Mouse (Mus musculus) midbrain, postnatal 0 days (tissue): ENCODE results near the gene Smg5. TPM values are rescaled to one million over a fixed set of nuclear protein-coding genes. Genes with fewer than 3 reads are reported as not detected.
"Not testable (repeated sequence)": the region's sequence is repeated elsewhere in the genome, so short reads cannot be mapped to it uniquely, and the experiment has no call there.

Experiments used
- ATAC-seq: fragments of 200-750 bp; cut with Nextera tagmentation; 2 replicates; pipeline ENCODE4 v1.8.0; 2017; ENCODE audit warnings: moderate number of reproducible peaks, mild to moderate bottlenecking, moderate TSS enrichment, moderate library complexity; ENCODE audit not compliant: low FRiP score
- DNase-seq: peaks from one replicate; pipeline ENCODE4 v3.0.0-alpha.2; 2015; ENCODE audit warnings: low spot score
- H3K27ac ChIP-seq: fragments of 300-500 bp; sonication (generic); 2 replicates; pipeline ENCODE4 v1.5.1; 2014; ENCODE audit warnings: low read depth, mild to moderate bottlenecking, low read length, mixed read lengths
- H3K27me3 ChIP-seq: fragments of 300-500 bp; sonication (generic); 2 replicates; pipeline ENCODE4 v1.6.1; 2014; ENCODE audit warnings: low read length, control low read depth, mixed read lengths; ENCODE audit not compliant: insufficient read depth
- H3K36me3 ChIP-seq: fragments of 300-500 bp; sonication (generic); 2 replicates; pipeline ENCODE4 v1.6.1; 2014; ENCODE audit warnings: low read length, control low read depth, mixed read lengths; ENCODE audit not compliant: insufficient read depth
- H3K4me1 ChIP-seq: fragments of 300-500 bp; sonication (generic); 2 replicates; pipeline ENCODE4 v1.6.1; 2014; ENCODE audit warnings: mild to moderate bottlenecking, control low read depth, antibody characterized with exemption, low read length, mixed read lengths; ENCODE audit not compliant: insufficient read depth
- H3K4me2 ChIP-seq: fragments of 300-500 bp; sonication (generic); 2 replicates; pipeline ENCODE4 v1.6.1; 2014; ENCODE audit warnings: low read depth, mild to moderate bottlenecking, low read length, mixed read lengths; ENCODE audit not compliant: poor library complexity, severe bottlenecking
- H3K4me3 ChIP-seq: fragments of 300-500 bp; sonication (generic); 2 replicates; pipeline ENCODE4 v1.5.1; 2014; ENCODE audit warnings: low read depth, mild to moderate bottlenecking, low read length, moderate library complexity
- H3K9ac ChIP-seq: fragments of 300-500 bp; sonication (generic); replicated peaks from 2 replicates; pipeline ENCODE4 v1.6.1; 2014; ENCODE audit warnings: mild to moderate bottlenecking, low read length, moderate library complexity, mixed read lengths; ENCODE audit not compliant: poor library complexity, severe bottlenecking
- H3K9me3 ChIP-seq: fragments of 300-500 bp; sonication (generic); 2 replicates; pipeline ENCODE4 v1.6.1; 2016; ENCODE audit warnings: low read length, control low read depth
- CTCF ChIP-seq: IDR thresholded peaks from 2 replicates; pipeline ENCODE4 v1.5.1; 2016; ENCODE audit warnings: antibody characterized with exemption, mild to moderate bottlenecking
- WGBS: fragments of 180-500 bp; shearing (Covaris S2); extraction: QIAGEN DNeasy Blood & Tissue Kit; methylation state at CpG from one replicate; pipeline ENCODE4 v1.1.7; 2014; 5-methylcytosine and 5-hydroxymethylcytosine counted together
- polyA plus RNA-seq: library from polyadenylated mRNA; unstranded; fragments of >200 nt; fragmentation: Nextera tagmentation; extraction: Ambion mirVana; gene quantifications from 2 replicates; pipeline ENCODE4 v1.2.1, GENCODE M21; 2015
- total RNA-seq: library from RNA; depleted of rRNA; stranded (reverse); fragments of >200 nt; gene quantifications from 2 replicates; pipeline ENCODE4 v1.2.3, GENCODE M21; 2014; rRNA removed

Gene Smg5
- total RNA-seq (86.7 and 112 TPM in 2 replicates), polyA plus RNA-seq (44.2 and 49.4 TPM in 2 replicates)

- peak within 1 kb of the TSS; percentile 93 for H3K9ac ChIP-seq
- peak; percentile 95 for ATAC-seq
- WGBS = 1% methylated on average over 47 of the region's 66 CpGs
These were observed at the start of gene Smg5, which contains the start of gene Tmem79 for GRCm38 (mm10) chr3:88336058-88337013. TSS of gene Smg5 (plus strand) at chr3:88336260. TSS of gene Tmem79 (minus strand) at chr3:88336148.

GRCm38 (mm10) chr3:88287110-88287509, 49.0 kb upstream of the Smg5 start, which contains the start of gene Gm38392:
TSS of gene Gm38392 (minus strand) at chr3:88287210.
- Histone ChIP-seq H3K9ac (no peak within 1 kb of the TSS), H3K4me1 (no peaks in the 10 kb centered on the region), H3K36me3 (no peaks in the 10 kb centered on the region), H3K9me3 (no peaks in the 10 kb centered on the region), H3K4me3 (no peak within 1 kb of the TSS), H3K27ac (no peak within 1 kb of the TSS), H3K4me2 (no peak within 1 kb of the TSS), H3K27me3 (no peaks in the 10 kb centered on the region)
- DNase-seq (no peak), ATAC-seq (no peak)
- no peak for TF ChIP-seq CTCF
- 96% methylated on average over 4 of the region's 4 CpGs for WGBS

More at GRCm38 (mm10) chr3:88336058-88337013, at the start of gene Smg5, which contains the start of gene Tmem79:
- Histone ChIP-seq H3K27ac (peak within 1 kb of the TSS; percentile 90), H3K36me3 (no peaks in the 10 kb centered on the region), H3K4me3 (peak within 1 kb of the TSS; percentile 78), H3K9me3 (no peaks in the 10 kb centered on the region), H3K27me3 (no peaks in the 10 kb centered on the region), H3K4me1 (peaks cover 9% of the 10 kb centered on the region; the same call in 1 of the 2 replicates), H3K4me2 (peak within 1 kb of the TSS; percentile 56)
- peak; percentile 96 for DNase-seq
- no peak for TF ChIP-seq CTCF

- H3K27ac ChIP-seq, H3K27me3 ChIP-seq, H3K4me3 ChIP-seq, ATAC-seq, H3K36me3 ChIP-seq, H3K4me1 ChIP-seq, H3K4me2 ChIP-seq, H3K9me3 ChIP-seq, DNase-seq, H3K9ac ChIP-seq: not testable (repeated sequence)
- 75% methylated on average over 8 of the region's 10 CpGs for WGBS
These were observed 47.8 kb upstream of the Smg5 start for GRCm38 (mm10) chr3:88288133-88288713.

- Histone ChIP-seq H3K4me1 (no peaks in the 10 kb centered on the region), H3K4me3 (no peak overlapping the region), H3K27ac (no peak overlapping the region), H3K27me3 (no peaks in the 10 kb centered on the region), H3K9me3 (no peaks in the 10 kb centered on the region), H3K9ac (no peak overlapping the region), H3K36me3 (no peaks in the 10 kb centered on the region), H3K4me2 (no peak overlapping the region)
- DNase-seq (peak; percentile 5), ATAC-seq (no peak)
- peak; percentile 56 for TF ChIP-seq CTCF
- 33% methylated on average over 4 of the region's 4 CpGs for WGBS
These were observed 44.1 kb upstream of the Smg5 start for GRCm38 (mm10) chr3:88291970-88292369.

GRCm38 (mm10) chr3:88295272-88295671, 40.8 kb upstream of the Smg5 start:
- H3K36me3 ChIP-seq, H3K27me3 ChIP-seq, H3K27ac ChIP-seq, H3K4me2 ChIP-seq, ATAC-seq, H3K9me3 ChIP-seq, H3K9ac ChIP-seq, DNase-seq, H3K4me3 ChIP-seq, H3K4me1 ChIP-seq: not testable (repeated sequence)
- 77% methylated on average over 1 of the region's 1 CpGs for WGBS
